Mouse (Mus musculus): Measurements from ENCODE around the gene Dpp6. TPM values are rescaled to one million over a fixed set of nuclear protein-coding genes. Genes with fewer than 3 reads are reported as not detected.

The Dpp6 gene
- polyA plus RNA-seq, 1 experiment from 2014 or later: 0.06 TPM

GRCm38 (mm10) chr5:27248685-27249084, 431.7 kb downstream of the Dpp6 start:
- ATAC-seq: no peak
- WGBS (ENCODE audit: insufficient replicate concordance): 39% methylated on average over 2 of the region's 2 CpGs
- Histone ChIP-seq H3K36me3 (replicated peaks; ENCODE audit: insufficient read depth, low read length) (no peaks in the 10 kb centered on the region), H3K9me3 (ENCODE audit: low read length) (no peaks in the 10 kb centered on the region), H3K27ac (ENCODE audit: low read depth) (no peak overlapping the region), H3K4me3 (ENCODE audit: low read depth, low read length) (no peak overlapping the region), H3K4me1 (ENCODE audit: insufficient read depth) (no peaks in the 10 kb centered on the region), H3K4me2 (ENCODE audit: low read depth, low read length) (no peak overlapping the region), H3K9ac (replicated peaks) (no peak overlapping the region), H3K27me3 (ENCODE audit: insufficient read depth, low read length) (no peaks in the 10 kb centered on the region)
- TF ChIP-seq EP300 (IDR thresholded peaks at IDR 0.05; ENCODE audit: low read depth) (no peak), CTCF (IDR thresholded peaks at IDR 0.05; ENCODE audit: low read depth) (no peak)
- DNase-seq: no peak

GRCm38 (mm10) chr5:27249951-27250350, 432.9 kb downstream of the Dpp6 start:
- no peak for DNase-seq
- H3K27me3 ChIP-seq (ENCODE audit: insufficient read depth, low read length): no peaks in the 10 kb centered on the region
- no peaks in the 10 kb centered on the region for H3K4me1 ChIP-seq (ENCODE audit: insufficient read depth)
- no peak overlapping the region for H3K4me3 ChIP-seq (ENCODE audit: low read depth, low read length)
- no peak for ATAC-seq
- H3K27ac ChIP-seq (ENCODE audit: low read depth): no peak overlapping the region
- H3K4me2 ChIP-seq (ENCODE audit: low read depth, low read length): no peak overlapping the region
- TF ChIP-seq CTCF (IDR thresholded peaks at IDR 0.05; ENCODE audit: low read depth): no peak
- TF ChIP-seq EP300 (IDR thresholded peaks at IDR 0.05; ENCODE audit: low read depth): no peak
- 64% methylated on average over 4 of the region's 4 CpGs for WGBS (ENCODE audit: insufficient replicate concordance)
- no peaks in the 10 kb centered on the region for H3K9me3 ChIP-seq (ENCODE audit: low read length)
- H3K9ac ChIP-seq (replicated peaks): no peak overlapping the region
- no peaks in the 10 kb centered on the region for H3K36me3 ChIP-seq (replicated peaks; ENCODE audit: insufficient read depth, low read length)

- no peaks in the 10 kb centered on the region for H3K36me3 ChIP-seq (replicated peaks; ENCODE audit: insufficient read depth, low read length)
- no peak overlapping the region for H3K27ac ChIP-seq (ENCODE audit: low read depth)
- no peak overlapping the region for H3K4me3 ChIP-seq (ENCODE audit: low read depth, low read length)
- no peak overlapping the region for H3K4me2 ChIP-seq (ENCODE audit: low read depth, low read length)
- no peaks in the 10 kb centered on the region for H3K9me3 ChIP-seq (ENCODE audit: low read length)
- WGBS (ENCODE audit: insufficient replicate concordance): 73% methylated on average over 3 of the region's 3 CpGs
- ATAC-seq: no peak
- TF ChIP-seq CTCF (IDR thresholded peaks at IDR 0.05; ENCODE audit: low read depth): no peak
- no peak for TF ChIP-seq EP300 (IDR thresholded peaks at IDR 0.05; ENCODE audit: low read depth)
- DNase-seq: no peak
- H3K27me3 ChIP-seq (ENCODE audit: insufficient read depth, low read length): no peaks in the 10 kb centered on the region
- H3K9ac ChIP-seq (replicated peaks): no peak overlapping the region
- H3K4me1 ChIP-seq (ENCODE audit: insufficient read depth): no peaks in the 10 kb centered on the region
Measured at GRCm38 (mm10) chr5:27250906-27251305, 433.9 kb downstream of the Dpp6 start.

- Histone ChIP-seq H3K27me3 (ENCODE audit: insufficient read depth, low read length) (no peaks in the 10 kb centered on the region), H3K4me1 (ENCODE audit: insufficient read depth) (no peaks in the 10 kb centered on the region), H3K27ac (ENCODE audit: low read depth) (no peak overlapping the region), H3K4me2 (ENCODE audit: low read depth, low read length) (no peak overlapping the region), H3K4me3 (ENCODE audit: low read depth, low read length) (no peak overlapping the region), H3K9me3 (ENCODE audit: low read length) (no peaks in the 10 kb centered on the region), H3K9ac (replicated peaks) (no peak overlapping the region), H3K36me3 (replicated peaks; ENCODE audit: insufficient read depth, low read length) (no peaks in the 10 kb centered on the region)
- no peak for DNase-seq
- TF ChIP-seq CTCF (IDR thresholded peaks at IDR 0.05; ENCODE audit: low read depth) (no peak), EP300 (IDR thresholded peaks at IDR 0.05; ENCODE audit: low read depth) (no peak)
- ATAC-seq: no peak
Measured at GRCm38 (mm10) chr5:27251361-27251760, 434.4 kb downstream of the Dpp6 start.

- TF ChIP-seq CTCF (IDR thresholded peaks at IDR 0.05; ENCODE audit: low read depth) (no peak), EP300 (IDR thresholded peaks at IDR 0.05; ENCODE audit: low read depth) (no peak)
- ATAC-seq (no peak), DNase-seq (no peak)
- Histone ChIP-seq H3K4me2 (ENCODE audit: low read depth, low read length) (no peak overlapping the region), H3K27me3 (ENCODE audit: insufficient read depth, low read length) (no peaks in the 10 kb centered on the region), H3K9me3 (ENCODE audit: low read length) (no peaks in the 10 kb centered on the region), H3K4me1 (ENCODE audit: insufficient read depth) (no peaks in the 10 kb centered on the region), H3K4me3 (ENCODE audit: low read depth, low read length) (no peak overlapping the region), H3K9ac (replicated peaks) (no peak overlapping the region), H3K36me3 (replicated peaks; ENCODE audit: insufficient read depth, low read length) (no peaks in the 10 kb centered on the region), H3K27ac (ENCODE audit: low read depth) (no peak overlapping the region)
- 67% methylated on average over 2 of the region's 2 CpGs for WGBS (ENCODE audit: insufficient replicate concordance)
Measured at GRCm38 (mm10) chr5:27255247-27255646, 438.2 kb downstream of the Dpp6 start.

GRCm38 (mm10) chr5:27258636-27259035, 441.6 kb downstream of the Dpp6 start:
- Histone ChIP-seq H3K27me3 (ENCODE audit: insufficient read depth, low read length) (no peaks in the 10 kb centered on the region), H3K4me3 (ENCODE audit: low read depth, low read length) (no peak overlapping the region), H3K36me3 (replicated peaks; ENCODE audit: insufficient read depth, low read length) (no peaks in the 10 kb centered on the region), H3K9me3 (ENCODE audit: low read length) (no peaks in the 10 kb centered on the region), H3K27ac (ENCODE audit: low read depth) (no peak overlapping the region), H3K4me2 (ENCODE audit: low read depth, low read length) (no peak overlapping the region), H3K4me1 (ENCODE audit: insufficient read depth) (no peaks in the 10 kb centered on the region), H3K9ac (replicated peaks) (no peak overlapping the region)
- ATAC-seq (no peak), DNase-seq (no peak)
- WGBS (ENCODE audit: insufficient replicate concordance): 66% methylated on average over 3 of the region's 3 CpGs
- no peak for TF ChIP-seq CTCF (IDR thresholded peaks at IDR 0.05; ENCODE audit: low read depth)
- no peak for TF ChIP-seq EP300 (IDR thresholded peaks at IDR 0.05; ENCODE audit: low read depth)

All from liver, postnatal 0 days (tissue).